Mouse (Mus musculus) heart, adult 2 months (tissue): Measurements from ENCODE around the gene Trim2.

Experiments used
- CTCF ChIP-seq: fragments of 200-600 bp; IDR thresholded peaks from 2 replicates; pipeline ENCODE4 v1.8.1; 2022; ENCODE audit warnings: antibody characterized with exemption, mild to moderate bottlenecking, moderate library complexity
- POLR2A ChIP-seq: fragments of 200-500 bp; IDR thresholded peaks from 2 replicates; pipeline ENCODE4 v1.6.1; 2011; ENCODE audit warnings: mild to moderate bottlenecking, low read depth, low read length, control low read depth; ENCODE audit not compliant: insufficient read depth

DNA sequence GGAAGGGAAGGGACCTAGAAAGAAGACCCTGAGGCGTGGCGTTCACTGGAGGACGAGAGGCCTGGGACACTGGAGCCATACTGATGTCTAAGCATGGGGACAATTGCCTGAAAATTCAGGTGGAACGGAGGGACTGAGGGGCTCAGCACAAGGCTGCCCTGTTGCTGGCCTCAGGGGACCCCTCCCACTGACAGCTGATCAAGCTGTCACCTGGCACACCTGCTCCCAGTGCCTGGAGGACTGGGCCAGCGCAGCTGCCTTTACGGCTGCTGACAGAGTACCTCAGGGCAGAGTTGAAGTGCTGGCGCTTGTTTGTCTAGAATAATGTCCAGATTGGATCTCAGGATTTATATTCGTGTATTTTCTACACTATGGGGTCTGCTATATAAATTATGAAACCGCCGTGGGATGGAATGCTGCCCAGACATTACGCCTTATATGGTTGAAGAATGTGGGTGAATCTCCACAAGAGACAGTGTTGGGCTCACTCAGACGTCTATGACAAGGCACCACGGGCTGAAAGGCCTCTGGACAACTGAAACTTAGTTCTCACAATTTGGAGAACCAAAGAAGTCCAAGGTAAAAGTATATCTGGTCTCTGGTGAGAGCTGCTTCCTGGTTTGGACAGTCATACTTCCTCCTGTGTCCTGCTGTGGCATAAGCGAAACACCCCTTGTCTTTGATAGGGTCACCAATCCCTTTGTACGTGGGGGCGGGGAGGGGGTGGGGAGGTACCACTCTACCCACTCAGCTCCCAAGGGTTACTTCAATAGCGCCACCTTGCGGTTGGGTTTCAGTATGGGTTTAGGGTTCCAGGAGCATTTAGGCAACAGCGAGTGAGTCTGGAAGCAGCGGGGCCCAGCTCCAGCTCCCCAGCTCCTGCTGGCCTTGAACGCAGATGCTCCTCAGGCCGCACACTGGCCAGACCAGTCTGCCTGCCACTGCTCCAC, 27.0 kb upstream of the Trim2 start:
- no peak for TF ChIP-seq POLR2A
- TF ChIP-seq CTCF: peak; percentile 70
